Mouse (Mus musculus) brain, embryonic 14.5 days (tissue): Measurements from ENCODE around the gene Scd2.

Experiments used
- CTCF ChIP-seq: fragments of 200-500 bp; IDR thresholded peaks from 2 replicates; pipeline ENCODE4 v1.5.1; 2012; ENCODE audit warnings: inconsistent platforms, mild to moderate bottlenecking, moderate library complexity, borderline replicate concordance; ENCODE audit not compliant: insufficient read depth, insufficient read length; ENCODE audit errors: extremely low read depth
- POLR2A ChIP-seq: fragments of 200-500 bp; IDR thresholded peaks from 2 replicates; pipeline ENCODE4 v1.6.1; 2012; ENCODE audit warnings: mild to moderate bottlenecking, inconsistent platforms, borderline replicate concordance; ENCODE audit not compliant: poor library complexity, insufficient read depth, insufficient read length, severe bottlenecking; ENCODE audit errors: extremely low read depth

- TF ChIP-seq CTCF (no peak), POLR2A (no peak)
Observed at GRCm38 (mm10) chr19:44299902-44300301, 6.4 kb downstream of the Scd2 start.
